In the genomic region with DNA sequence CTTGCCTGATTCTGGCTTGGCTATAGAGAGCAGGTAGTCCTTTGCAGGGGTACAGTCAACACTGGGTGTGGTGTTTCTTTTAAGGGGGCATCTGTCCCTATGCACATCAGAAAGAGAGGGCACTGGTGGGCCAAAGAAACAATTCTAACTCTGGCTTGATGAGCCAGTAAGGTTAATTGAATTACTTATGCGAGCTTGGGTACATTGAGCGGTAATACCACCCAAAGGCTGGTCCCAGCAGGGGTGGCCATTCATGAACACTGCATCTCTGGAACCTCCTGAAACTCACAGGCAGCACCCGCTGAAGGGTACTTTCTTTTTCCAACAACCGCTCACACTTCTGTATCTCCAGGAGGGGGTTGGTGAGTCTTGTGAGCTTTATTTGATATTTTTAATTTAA, we compare ENCODE assay signal across 20 mouse cellular contexts. TPM values are rescaled to one million over a fixed set of nuclear protein-coding genes. Genes with fewer than 3 reads are reported as not detected.
"Had no signal": no experiment of that assay in that cellular context is flagged by ENCODE, and none has a peak within 500 bp of the region (broad histone marks: within the 10 kb centered on the region; RNA-seq: fewer than 3 reads in every experiment).

No protein-coding gene starts in this region.

- H3K27ac ChIP-seq: midbrain, embryonic 10.5 days; midbrain, embryonic 12.5 days; neural tube, embryonic 13.5 days; neural tube, embryonic 15.5 days had no signal

- H3K4me3 ChIP-seq: midbrain, embryonic 10.5 days; midbrain, embryonic 12.5 days; myocyte; neural tube, embryonic 13.5 days; neural tube, embryonic 15.5 days had no signal

- H3K9me3 ChIP-seq: midbrain, embryonic 10.5 days; midbrain, embryonic 12.5 days; neural tube, embryonic 13.5 days; neural tube, embryonic 15.5 days had no signal

- H3K4me1 ChIP-seq: midbrain, embryonic 10.5 days; midbrain, embryonic 12.5 days; neural tube, embryonic 15.5 days had no signal

- H3K36me3 ChIP-seq: midbrain, embryonic 10.5 days; midbrain, embryonic 12.5 days; neural tube, embryonic 13.5 days; neural tube, embryonic 15.5 days had no signal

- H3K4me2 ChIP-seq: lung, embryonic 14.5 days; midbrain, embryonic 12.5 days; neural tube, embryonic 13.5 days; neural tube, embryonic 15.5 days had no signal

- ATAC-seq: midbrain, embryonic 16.5 days had no signal

- DNase-seq: lung, adult 18-20 months; lung, embryonic 14.5 days; lung, postnatal 10 days; lung, postnatal 4 days; midbrain, embryonic 14.5 days; right cerebral cortex, adult 18-20 months; right cerebral cortex, postnatal 25 days; right cerebral cortex, postnatal 4 days; spleen, adult 18-20 months; thymus, adult 18-20 months; thymus, postnatal 14 days; thymus, postnatal 36 days had no signal

- H3K9ac ChIP-seq: lung, embryonic 14.5 days; midbrain, embryonic 12.5 days; neural tube, embryonic 13.5 days; neural tube, embryonic 15.5 days had no signal

RNA-seq across cellular contexts. Expression of gene Ube2ql1, which starts 9.1 kb away (rescaled TPM):
- total RNA-seq: megakaryocyte, adult 5-6 weeks; megakaryocyte-erythroid progenitor cell, adult 5-6 weeks had no signal
